Mouse (Mus musculus) heart, postnatal 0 days (tissue): Measurements from ENCODE around the gene Stxbp5. TPM values are rescaled to one million over a fixed set of nuclear protein-coding genes. Genes with fewer than 3 reads are reported as not detected.

Experiments used
- ATAC-seq: fragments of 200-750 bp; cut with Nextera tagmentation; 2 replicates; pipeline ENCODE4 v1.8.0; 2017; ENCODE audit warnings: low read depth, moderate number of reproducible peaks, moderate library complexity; ENCODE audit not compliant: insufficient read depth
- DNase-seq: peaks from one replicate; pipeline ENCODE4 v3.0.0-alpha.2; 2016; ENCODE audit warnings: low spot score
- H3K27ac ChIP-seq: fragments of 300-500 bp; sonication (generic); 2 replicates; pipeline ENCODE4 v1.5.1; 2014; ENCODE audit warnings: low read depth, mild to moderate bottlenecking
- H3K27me3 ChIP-seq: fragments of 300-500 bp; sonication (generic); 2 replicates; pipeline ENCODE4 v1.6.1; 2014; ENCODE audit warnings: low read length, mixed read lengths; ENCODE audit not compliant: control insufficient read depth, insufficient read depth
- H3K36me3 ChIP-seq: fragments of 300-500 bp; sonication (generic); replicated peaks from 2 replicates; pipeline ENCODE4 v1.6.1; 2014; ENCODE audit warnings: low read length, mixed read lengths; ENCODE audit not compliant: control insufficient read depth, insufficient read depth
- H3K4me1 ChIP-seq: fragments of 300-500 bp; sonication (generic); 2 replicates; pipeline ENCODE4 v1.6.1; 2014; ENCODE audit warnings: antibody characterized with exemption; ENCODE audit not compliant: control insufficient read depth, insufficient read depth
- H3K4me2 ChIP-seq: fragments of 300-500 bp; sonication (generic); 2 replicates; pipeline ENCODE4 v1.6.1; 2014; ENCODE audit warnings: low read depth, mild to moderate bottlenecking, low read length, moderate library complexity
- H3K4me3 ChIP-seq: fragments of 300-500 bp; sonication (generic); 2 replicates; pipeline ENCODE4 v1.5.1; 2014; ENCODE audit warnings: low read depth, low read length
- H3K9ac ChIP-seq: fragments of 300-500 bp; sonication (generic); replicated peaks from 2 replicates; pipeline ENCODE4 v1.6.1; 2014; ENCODE audit warnings: low read depth, low read length, mixed read lengths
- H3K9me3 ChIP-seq: fragments of 300-500 bp; sonication (generic); replicated peaks from 2 replicates; pipeline ENCODE4 v1.6.1; 2016; ENCODE audit warnings: low read length; ENCODE audit not compliant: control insufficient read depth
- CTCF ChIP-seq: IDR thresholded peaks from 2 replicates; pipeline ENCODE4 v1.5.1; 2016; ENCODE audit warnings: antibody characterized with exemption, control low read depth, low read depth
- EP300 ChIP-seq: IDR thresholded peaks from 2 replicates; pipeline ENCODE4 v1.6.1; 2016; ENCODE audit warnings: antibody characterized with exemption, low read depth
- WGBS: fragments of 180-500 bp; shearing (Covaris S2); extraction: QIAGEN DNeasy Blood & Tissue Kit; methylation state at CpG from one replicate; pipeline ENCODE4 v1.1.7; 2014; 5-methylcytosine and 5-hydroxymethylcytosine counted together
- polyA plus RNA-seq: library from polyadenylated mRNA; unstranded; fragments of >200 nt; fragmentation: Nextera tagmentation; extraction: Ambion mirVana; gene quantifications from 2 replicates; pipeline ENCODE4 v1.2.1, GENCODE M21; 2015
- total RNA-seq: library from RNA; depleted of rRNA; stranded (reverse); fragments of >200 nt; gene quantifications from 2 replicates; pipeline ENCODE4 v1.2.3, GENCODE M21; 2014; ENCODE audit warnings: low replicate concordance

The Stxbp5 gene
- total and polyA plus RNA-seq, 2 experiments from 2014 or later: 1.5 to 10.6 TPM

GRCm38 (mm10) chr10:9878821-9879489 is 21.9 kb downstream of the Stxbp5 start:
- H3K27ac ChIP-seq: no peak overlapping the region
- H3K36me3 ChIP-seq: 0 out of 2 replicates have a peak, but pooled peaks cover 5% of the 10 kb centered on the region
- no peaks in the 10 kb centered on the region for H3K27me3 ChIP-seq
- no peak overlapping the region for H3K4me2 ChIP-seq
- ATAC-seq (no peak), DNase-seq (no peak)
- H3K4me3 ChIP-seq: no peak overlapping the region
- no peaks in the 10 kb centered on the region for H3K9me3 ChIP-seq
- WGBS: 67% methylated on average over 6 of the region's 6 CpGs
- no peak overlapping the region for H3K9ac ChIP-seq
- TF ChIP-seq EP300 (no peak), CTCF (no peak)
- H3K4me1 ChIP-seq: no peaks in the 10 kb centered on the region

GRCm38 (mm10) chr10:9875905-9876304 is 25.0 kb downstream of the Stxbp5 start:
- ATAC-seq: no peak
- TF ChIP-seq EP300 (no peak), CTCF (no peak)
- Histone ChIP-seq H3K4me3 (no peak overlapping the region), H3K9me3 (no peaks in the 10 kb centered on the region), H3K27ac (no peak overlapping the region), H3K27me3 (no peaks in the 10 kb centered on the region), H3K4me1 (no peaks in the 10 kb centered on the region), H3K36me3 (0 out of 2 replicates have a peak, but pooled peaks cover 5% of the 10 kb centered on the region), H3K4me2 (no peak overlapping the region), H3K9ac (no peak overlapping the region)
- no peak for DNase-seq
- 77% methylated on average over 3 of the region's 3 CpGs for WGBS

- no peak overlapping the region for H3K4me2 ChIP-seq
- DNase-seq: no peak
- peak; percentile 46 for TF ChIP-seq CTCF
- TF ChIP-seq EP300: no peak
- WGBS: 84% methylated on average over 2 of the region's 2 CpGs
- H3K9ac ChIP-seq: no peak overlapping the region
- no peak overlapping the region for H3K27ac ChIP-seq
- no peaks in the 10 kb centered on the region for H3K9me3 ChIP-seq
- H3K4me3 ChIP-seq: no peak overlapping the region
- no peaks in the 10 kb centered on the region for H3K27me3 ChIP-seq
- ATAC-seq: no peak
- H3K36me3 ChIP-seq: no peaks in the 10 kb centered on the region
- H3K4me1 ChIP-seq: no peaks in the 10 kb centered on the region
These were observed 28.7 kb downstream of the Stxbp5 start for GRCm38 (mm10) chr10:9872143-9872542.

- no peak overlapping the region for H3K4me2 ChIP-seq
- H3K36me3 ChIP-seq: no peaks in the 10 kb centered on the region
- 76% methylated on average over 17 of the region's 17 CpGs for WGBS
- TF ChIP-seq EP300: no peak
- peak; percentile 28 for TF ChIP-seq CTCF
- ATAC-seq (no peak), DNase-seq (no peak)
- no peaks in the 10 kb centered on the region for H3K4me1 ChIP-seq
- H3K27me3 ChIP-seq: no peaks in the 10 kb centered on the region
- H3K9me3 ChIP-seq: no peaks in the 10 kb centered on the region
- no peak overlapping the region for H3K9ac ChIP-seq
- no peak overlapping the region for H3K27ac ChIP-seq
- no peak overlapping the region for H3K4me3 ChIP-seq
These were observed 33.9 kb downstream of the Stxbp5 start for GRCm38 (mm10) chr10:9866793-9867579.

GRCm38 (mm10) chr10:9860022-9860421 is 40.9 kb downstream of the Stxbp5 start:
- no peak for DNase-seq
- H3K9me3 ChIP-seq: no peaks in the 10 kb centered on the region
- TF ChIP-seq EP300 (no peak), CTCF (no peak)
- H3K27ac ChIP-seq: no peak overlapping the region
- H3K36me3 ChIP-seq: 0 out of 2 replicates have a peak, but pooled peaks cover 7% of the 10 kb centered on the region
- H3K27me3 ChIP-seq: no peaks in the 10 kb centered on the region
- no peak for ATAC-seq
- 73% methylated on average over 4 of the region's 4 CpGs for WGBS
- no peak overlapping the region for H3K9ac ChIP-seq
- no peak overlapping the region for H3K4me2 ChIP-seq
- H3K4me3 ChIP-seq: no peak overlapping the region
- H3K4me1 ChIP-seq: no peaks in the 10 kb centered on the region
